Mouse (Mus musculus): ENCODE results near the gene Nup214. TPM values are rescaled to one million over a fixed set of nuclear protein-coding genes. Genes with fewer than 3 reads are reported as not detected.
A peak's percentile ranks its signal among the peaks of the same experiment; 100 is the strongest.

The Nup214 gene
- polyA plus RNA-seq, 1 experiment from 2014 or later = 54.0 TPM

GRCm38 (mm10) chr2:32081296-32081929 is 107.2 kb downstream of the Nup214 start:
- no peaks in the 10 kb centered on the region for H3K36me3 ChIP-seq (ENCODE audit: control insufficient read depth, insufficient read depth, low read length)

DNA sequence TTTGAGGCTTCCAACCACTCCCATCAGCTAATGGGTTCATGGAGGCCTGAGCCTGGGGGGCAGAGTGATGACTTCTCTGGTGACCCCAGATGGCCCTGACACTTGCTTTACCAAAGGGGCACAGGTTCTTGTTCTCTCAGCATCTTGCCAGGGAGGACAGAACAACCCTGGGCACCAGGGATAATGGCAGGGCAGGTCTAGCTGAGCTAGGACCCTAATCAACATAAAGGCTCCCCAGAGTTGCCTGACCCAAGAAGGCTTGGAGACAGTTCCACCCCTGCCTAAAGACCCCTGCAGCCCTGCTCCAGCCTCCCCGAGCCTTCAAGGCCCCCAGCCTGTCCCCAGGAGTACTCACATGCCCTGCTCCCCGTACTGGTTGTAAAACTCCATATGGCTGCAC is 108.0 kb downstream of the Nup214 start:
- H3K27me3 ChIP-seq (ENCODE audit: control insufficient read depth, insufficient read depth, low read length) = 0 out of 2 replicates have a peak, but pooled peaks cover 2% of the 10 kb centered on the region
- peaks cover 34% of the 10 kb centered on the region for H3K4me1 ChIP-seq (ENCODE audit: control insufficient read depth, insufficient read depth, low read length)
- no peak for ATAC-seq (replicated peaks; ENCODE audit: insufficient number of reproducible peaks, low FRiP score, low TSS enrichment)
- peak overlapping the region; percentile 100 for H3K4me2 ChIP-seq
- peak overlapping the region; percentile 92 for H3K27ac ChIP-seq (ENCODE audit: low read depth, low read length)
- no peaks in the 10 kb centered on the region for H3K36me3 ChIP-seq (ENCODE audit: control insufficient read depth, insufficient read depth, low read length)
- peak overlapping the region; percentile 95 for H3K9ac ChIP-seq (ENCODE audit: low read depth, low read length)
- WGBS (ENCODE audit: insufficient replicate concordance) = 21% methylated on average over 2 of the region's 2 CpGs
- H3K4me3 ChIP-seq (ENCODE audit: low read depth, low read length) = peak overlapping the region; percentile 87
- no peaks in the 10 kb centered on the region for H3K9me3 ChIP-seq (replicated peaks; ENCODE audit: control insufficient read depth, low read length)

More at GRCm38 (mm10) chr2:32081296-32081929, 107.2 kb downstream of the Nup214 start:
- Histone ChIP-seq H3K4me1 (ENCODE audit: control insufficient read depth, insufficient read depth, low read length) (peaks cover 39% of the 10 kb centered on the region), H3K4me2 (peak overlapping the region; percentile 100), H3K9ac (ENCODE audit: low read depth, low read length) (peak overlapping the region; percentile 95), H3K27ac (ENCODE audit: low read depth, low read length) (peak overlapping the region; percentile 92), H3K4me3 (ENCODE audit: low read depth, low read length) (peak overlapping the region; percentile 87), H3K9me3 (replicated peaks; ENCODE audit: control insufficient read depth, low read length) (no peaks in the 10 kb centered on the region), H3K27me3 (ENCODE audit: control insufficient read depth, insufficient read depth, low read length) (0 out of 2 replicates have a peak, but pooled peaks cover under 1% of the 10 kb centered on the region)
- no peak for ATAC-seq (replicated peaks; ENCODE audit: insufficient number of reproducible peaks, low FRiP score, low TSS enrichment)
- WGBS (ENCODE audit: insufficient replicate concordance) = 54% methylated on average over 14 of the region's 14 CpGs

DNA sequence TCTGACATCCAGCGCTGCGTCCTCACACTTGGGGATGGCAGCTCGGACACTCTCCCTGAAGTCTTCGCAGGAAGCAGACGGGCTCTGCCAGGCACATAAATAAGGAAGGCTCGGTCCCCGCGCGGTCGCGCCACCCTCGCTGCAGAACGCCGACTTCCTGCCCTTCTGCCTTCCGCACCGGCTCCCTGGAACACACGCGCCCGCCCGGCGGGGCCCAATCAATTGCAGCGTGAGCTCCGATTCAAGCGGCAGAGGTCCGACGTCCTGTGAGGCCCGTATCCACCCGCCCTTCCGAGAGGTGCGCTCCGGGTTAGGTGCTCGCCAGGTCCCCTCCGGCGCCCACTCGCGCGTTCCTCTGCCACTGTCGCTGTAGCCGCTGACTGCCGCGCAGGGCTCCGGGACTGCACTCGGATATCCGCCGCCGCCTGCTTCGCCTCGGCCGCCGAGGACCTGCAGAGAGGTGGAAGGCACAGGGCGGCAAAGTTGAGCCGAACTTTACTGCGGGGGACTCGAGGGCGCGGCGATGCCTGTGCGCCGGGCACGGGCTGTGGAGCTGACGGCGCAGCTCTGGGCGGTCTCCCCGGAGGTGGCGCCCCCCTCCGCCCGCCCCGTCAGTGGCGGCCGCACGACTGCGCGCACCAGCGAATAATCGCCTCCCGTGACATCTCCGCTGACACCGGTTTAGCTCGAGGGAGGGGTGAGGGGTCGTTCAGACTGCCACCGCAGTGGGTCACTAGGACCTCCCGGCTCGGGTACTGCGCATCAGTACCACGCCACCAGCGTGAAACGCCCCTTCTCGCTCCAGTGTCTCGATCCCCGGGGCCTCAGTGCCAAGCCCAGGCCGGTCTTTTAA is 109.1 kb downstream of the Nup214 start:
- H3K27ac ChIP-seq (ENCODE audit: low read depth, low read length) = peak overlapping the region; percentile 92

DNA sequence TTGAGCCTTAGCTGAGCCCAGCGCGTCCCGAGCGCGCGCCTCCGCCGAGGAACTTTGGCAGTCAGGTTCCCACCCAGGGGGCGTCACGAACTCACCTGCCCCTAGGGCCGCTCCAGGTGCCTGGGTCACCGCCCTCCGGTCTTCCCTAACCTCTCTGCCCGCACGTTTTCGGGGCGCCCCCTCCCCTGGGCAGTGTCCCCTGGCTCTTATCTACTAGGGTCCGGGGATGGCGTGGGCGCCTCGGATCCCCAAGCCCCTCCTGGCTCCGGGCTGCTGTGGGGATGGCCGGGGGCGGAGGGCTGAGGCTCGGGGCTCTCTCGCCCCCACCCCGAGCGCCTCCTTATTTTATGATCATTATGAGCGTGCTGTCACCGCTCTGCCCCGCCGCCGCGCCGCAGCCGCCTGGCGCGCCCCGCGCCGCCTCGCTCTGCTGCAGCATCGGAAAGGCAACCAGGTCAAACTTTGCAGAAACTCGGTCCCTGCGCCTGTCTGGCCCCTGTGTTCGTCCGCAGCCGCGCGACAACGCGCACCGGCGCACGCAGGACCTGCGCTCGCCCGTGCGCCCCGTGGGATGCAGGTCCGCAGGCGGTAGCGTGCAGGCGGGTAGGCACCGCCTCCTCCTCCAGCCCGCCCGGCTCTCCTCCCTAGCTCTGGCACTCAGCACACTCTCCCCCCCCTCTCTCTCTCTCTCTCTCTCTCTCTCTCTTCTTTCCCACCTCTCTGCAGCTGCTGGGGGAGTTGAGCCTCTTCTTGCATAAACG is 110.1 kb downstream of the Nup214 start, which contains the start of gene Fam78a:
Gene Fam78a (minus strand): TSS at position 747 of the 761 bp plus-strand sequence.
- peak; percentile 58 for ATAC-seq (replicated peaks; ENCODE audit: insufficient number of reproducible peaks, low FRiP score, low TSS enrichment)
- Histone ChIP-seq H3K36me3 (ENCODE audit: control insufficient read depth, insufficient read depth, low read length) (no peaks in the 10 kb centered on the region), H3K9ac (ENCODE audit: low read depth, low read length) (peak within 1 kb of the TSS; percentile 95), H3K27me3 (ENCODE audit: control insufficient read depth, insufficient read depth, low read length) (peaks cover 6% of the 10 kb centered on the region; the same call in 1 of the 2 replicates), H3K4me2 (peak within 1 kb of the TSS; percentile 100), H3K9me3 (replicated peaks; ENCODE audit: control insufficient read depth, low read length) (no peaks in the 10 kb centered on the region), H3K4me3 (ENCODE audit: low read depth, low read length) (peak within 1 kb of the TSS; percentile 87), H3K4me1 (ENCODE audit: control insufficient read depth, insufficient read depth, low read length) (peaks cover 27% of the 10 kb centered on the region), H3K27ac (ENCODE audit: low read depth, low read length) (peak within 1 kb of the TSS; percentile 92)
- WGBS (ENCODE audit: insufficient replicate concordance) = under 1% methylated on average over 63 of the region's 68 CpGs

More for the DNA sequence above, 109.1 kb downstream of the Nup214 start:
- no peaks in the 10 kb centered on the region for H3K36me3 ChIP-seq (ENCODE audit: control insufficient read depth, insufficient read depth, low read length)
- H3K4me2 ChIP-seq = peak overlapping the region; percentile 100
- H3K9ac ChIP-seq (ENCODE audit: low read depth, low read length) = peak overlapping the region; percentile 95
- no peaks in the 10 kb centered on the region for H3K9me3 ChIP-seq (replicated peaks; ENCODE audit: control insufficient read depth, low read length)
- ATAC-seq (replicated peaks; ENCODE audit: insufficient number of reproducible peaks, low FRiP score, low TSS enrichment) = peak; percentile 58
- under 1% methylated on average over 90 of the region's 91 CpGs for WGBS (ENCODE audit: insufficient replicate concordance)
- H3K4me3 ChIP-seq (ENCODE audit: low read depth, low read length) = peak overlapping the region; percentile 87
- peaks cover 6% of the 10 kb centered on the region; the same call in 1 of the 2 replicates for H3K27me3 ChIP-seq (ENCODE audit: control insufficient read depth, insufficient read depth, low read length)
- peaks cover 30% of the 10 kb centered on the region for H3K4me1 ChIP-seq (ENCODE audit: control insufficient read depth, insufficient read depth, low read length)

- Histone ChIP-seq H3K9me3 (replicated peaks; ENCODE audit: control insufficient read depth, low read length) (no peaks in the 10 kb centered on the region), H3K9ac (ENCODE audit: low read depth, low read length) (peak overlapping the region; percentile 95), H3K27me3 (ENCODE audit: control insufficient read depth, insufficient read depth, low read length) (peaks cover 6% of the 10 kb centered on the region; the same call in 1 of the 2 replicates), H3K4me1 (ENCODE audit: control insufficient read depth, insufficient read depth, low read length) (peaks cover 24% of the 10 kb centered on the region), H3K27ac (ENCODE audit: low read depth, low read length) (peak overlapping the region; percentile 92), H3K4me2 (peak overlapping the region; percentile 100), H3K36me3 (ENCODE audit: control insufficient read depth, insufficient read depth, low read length) (no peaks in the 10 kb centered on the region), H3K4me3 (ENCODE audit: low read depth, low read length) (peak overlapping the region; percentile 87)
- 24% methylated on average over 2 of the region's 2 CpGs for WGBS (ENCODE audit: insufficient replicate concordance)
- ATAC-seq (replicated peaks; ENCODE audit: insufficient number of reproducible peaks, low FRiP score, low TSS enrichment) = no peak
Observed at GRCm38 (mm10) chr2:32084872-32085199, 110.6 kb downstream of the Nup214 start.

GRCm38 (mm10) chr2:32085231-32085630 is 111.0 kb downstream of the Nup214 start:
- Histone ChIP-seq H3K27me3 (ENCODE audit: control insufficient read depth, insufficient read depth, low read length) (peaks cover 6% of the 10 kb centered on the region; the same call in 1 of the 2 replicates), H3K4me1 (ENCODE audit: control insufficient read depth, insufficient read depth, low read length) (peaks cover 21% of the 10 kb centered on the region), H3K27ac (ENCODE audit: low read depth, low read length) (peak overlapping the region; percentile 92), H3K4me3 (ENCODE audit: low read depth, low read length) (no peak overlapping the region), H3K9ac (ENCODE audit: low read depth, low read length) (no peak overlapping the region), H3K9me3 (replicated peaks; ENCODE audit: control insufficient read depth, low read length) (no peaks in the 10 kb centered on the region), H3K4me2 (peak overlapping the region; percentile 100; the same call in 1 of the 2 replicates), H3K36me3 (ENCODE audit: control insufficient read depth, insufficient read depth, low read length) (no peaks in the 10 kb centered on the region)
- WGBS (ENCODE audit: insufficient replicate concordance) = 72% methylated on average over 2 of the region's 2 CpGs
- ATAC-seq (replicated peaks; ENCODE audit: insufficient number of reproducible peaks, low FRiP score, low TSS enrichment) = peak; percentile 37; the same call in 1 of the 2 replicates

GRCm38 (mm10) chr2:32087606-32088005 is 113.4 kb downstream of the Nup214 start:
- no peaks in the 10 kb centered on the region for H3K36me3 ChIP-seq (ENCODE audit: control insufficient read depth, insufficient read depth, low read length)
- H3K4me2 ChIP-seq = no peak overlapping the region
- H3K9me3 ChIP-seq (replicated peaks; ENCODE audit: control insufficient read depth, low read length) = no peaks in the 10 kb centered on the region
- WGBS (ENCODE audit: insufficient replicate concordance) = 53% methylated on average over 4 of the region's 4 CpGs
- H3K27ac ChIP-seq (ENCODE audit: low read depth, low read length) = no peak overlapping the region
- H3K4me1 ChIP-seq (ENCODE audit: control insufficient read depth, insufficient read depth, low read length) = peaks cover 21% of the 10 kb centered on the region
- peaks cover 6% of the 10 kb centered on the region; the same call in 1 of the 2 replicates for H3K27me3 ChIP-seq (ENCODE audit: control insufficient read depth, insufficient read depth, low read length)
- no peak for ATAC-seq (replicated peaks; ENCODE audit: insufficient number of reproducible peaks, low FRiP score, low TSS enrichment)
- no peak overlapping the region for H3K4me3 ChIP-seq (ENCODE audit: low read depth, low read length)
- no peak overlapping the region for H3K9ac ChIP-seq (ENCODE audit: low read depth, low read length)

All from heart, embryonic 11.5 days (tissue).